8 mouse cellular contexts compared by ENCODE assay signal in genomic region chr3:97183810-97184209, GRCm38 (mm10).
DNase-seq lines count a peak whose midpoint lies in the region.

No protein-coding gene starts in this region.

- DNase-seq in cerebellum, adult 18-20 months: peak; percentile 19 to 28
- no peak for DNase-seq in cerebellum, adult 8-10 months
- DNase-seq in kidney, postnatal 36 days: peak; percentile 33 to 35
- DNase-seq in kidney, postnatal 10 days: no peak
- peak; percentile 36 to 44 for DNase-seq in B cell, adult 2 months
- DNase-seq in embryo, embryonic 10.5 days (ENCODE audit: low spot score): peak; percentile 30
- DNase-seq in right cerebral cortex, postnatal 25 days: no peak
- no peak for DNase-seq in right cerebral cortex, postnatal 36 days (ENCODE audit: low spot score in 2 of 2)

Comparison
In these comparisons a context has a peak if more than half of its experiments do, and no peak if none do; other contexts are left out.
1. DNase-seq: peak in cerebellum, adult 18-20 months (2 of 2), kidney, postnatal 36 days (2 of 2), B cell, adult 2 months (2 of 2) and embryo, embryonic 10.5 days (single experiment); none in cerebellum, adult 8-10 months (single experiment), kidney, postnatal 10 days (single experiment), right cerebral cortex, postnatal 25 days (single experiment) and right cerebral cortex, postnatal 36 days (0 of 2).